Mouse (Mus musculus): ENCODE data around the gene Mettl6. TPM values are rescaled to one million over a fixed set of nuclear protein-coding genes. Genes with fewer than 3 reads are reported as not detected.

Gene Mettl6
- polyA plus RNA-seq, 1 experiment: 17.0 TPM

DNA sequence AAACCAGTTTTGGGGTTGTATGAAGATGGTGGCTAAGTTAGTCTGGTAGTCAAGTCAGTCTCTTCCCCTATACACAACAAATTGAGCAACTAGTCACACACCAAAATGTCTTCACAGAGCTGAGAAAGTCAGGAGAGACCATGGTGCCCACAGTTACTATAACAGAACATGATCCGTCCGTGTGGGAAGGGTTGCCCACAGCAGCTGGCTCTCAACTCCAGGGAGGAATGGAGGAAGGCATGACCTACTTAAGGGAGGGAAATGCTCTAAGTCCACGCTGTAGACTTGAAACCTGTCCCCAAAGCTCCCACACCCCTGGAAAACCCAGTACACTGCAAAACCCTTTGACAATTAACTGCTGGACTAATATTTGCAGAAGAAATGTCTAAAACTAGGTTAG lies 15.5 kb upstream of the Mettl6 start:
- peaks cover 65% of the 10 kb centered on the region for H3K36me3 ChIP-seq (ENCODE audit: control insufficient read depth, insufficient read depth)
- H3K4me3 ChIP-seq (ENCODE audit: insufficient read depth, poor library complexity, severe bottlenecking): no peak overlapping the region
- H3K79me3 ChIP-seq (ENCODE audit: low read depth): no peaks in the 10 kb centered on the region
- no peak overlapping the region for H3ac ChIP-seq (ENCODE audit: control insufficient read depth, insufficient read length, low read depth)
- TF ChIP-seq FOSL1 (IDR thresholded peaks at IDR 0.05; ENCODE audit: insufficient read depth, low read length, poor library complexity, severe bottlenecking) (no peak), CEBPB (IDR thresholded peaks at IDR 0.05; ENCODE audit: low read depth) (no peak), USF1 (IDR thresholded peaks at IDR 0.05; ENCODE audit: low read depth) (no peak), MYOD1 (IDR thresholded peaks at IDR 0.05; ENCODE audit: control insufficient read depth, insufficient read length, low read depth) (no peak), MYOG (IDR thresholded peaks at IDR 0.05; ENCODE audit: control insufficient read depth, extremely low read depth, insufficient read length) (no peak), MAX (IDR thresholded peaks at IDR 0.05) (no peak), CTCF (IDR thresholded peaks at IDR 0.05; ENCODE audit: control insufficient read depth, insufficient read depth, insufficient read length) (no peak)
- H3K27me3 ChIP-seq (ENCODE audit: control insufficient read depth, insufficient read depth, insufficient read length): no peaks in the 10 kb centered on the region
- peaks cover 5% of the 10 kb centered on the region for H3K79me2 ChIP-seq (ENCODE audit: control insufficient read depth, insufficient read depth)

- TF ChIP-seq CEBPB (IDR thresholded peaks at IDR 0.05; ENCODE audit: low read depth): no peak
- TF ChIP-seq MYOD1 (IDR thresholded peaks at IDR 0.05; ENCODE audit: control insufficient read depth, insufficient read length, low read depth): no peak
- no peak for TF ChIP-seq FOSL1 (IDR thresholded peaks at IDR 0.05; ENCODE audit: insufficient read depth, low read length, poor library complexity, severe bottlenecking)
- TF ChIP-seq MAX (IDR thresholded peaks at IDR 0.05): no peak
- TF ChIP-seq MYOG (IDR thresholded peaks at IDR 0.05; ENCODE audit: control insufficient read depth, extremely low read depth, insufficient read length): no peak
- no peak for TF ChIP-seq USF1 (IDR thresholded peaks at IDR 0.05; ENCODE audit: low read depth)
- TF ChIP-seq CTCF (IDR thresholded peaks at IDR 0.05; ENCODE audit: control insufficient read depth, insufficient read depth, insufficient read length): no peak
- no peaks in the 10 kb centered on the region for H3K79me3 ChIP-seq (ENCODE audit: low read depth)
- H3K4me3 ChIP-seq (ENCODE audit: insufficient read depth, poor library complexity, severe bottlenecking): no peak overlapping the region
- H3K36me3 ChIP-seq (ENCODE audit: control insufficient read depth, insufficient read depth): peaks cover 69% of the 10 kb centered on the region
- H3K27me3 ChIP-seq (ENCODE audit: control insufficient read depth, insufficient read depth, insufficient read length): no peaks in the 10 kb centered on the region
- no peak overlapping the region for H3ac ChIP-seq (ENCODE audit: control insufficient read depth, insufficient read length, low read depth)
- peaks cover 7% of the 10 kb centered on the region for H3K79me2 ChIP-seq (ENCODE audit: control insufficient read depth, insufficient read depth)
Observed at GRCm38 (mm10) chr14:31509911-31510310, 15.1 kb upstream of the Mettl6 start.

- H3K4me3 ChIP-seq (ENCODE audit: insufficient read depth, poor library complexity, severe bottlenecking): no peak overlapping the region
- H3K36me3 ChIP-seq (ENCODE audit: control insufficient read depth, insufficient read depth): peaks cover 85% of the 10 kb centered on the region
- H3K79me3 ChIP-seq (ENCODE audit: low read depth): peaks cover 10% of the 10 kb centered on the region
- H3K79me2 ChIP-seq (ENCODE audit: control insufficient read depth, insufficient read depth): peaks cover 18% of the 10 kb centered on the region
- H3K27me3 ChIP-seq (ENCODE audit: control insufficient read depth, insufficient read depth, insufficient read length): no peaks in the 10 kb centered on the region
- TF ChIP-seq CTCF (IDR thresholded peaks at IDR 0.05; ENCODE audit: control insufficient read depth, insufficient read depth, insufficient read length) (no peak), USF1 (IDR thresholded peaks at IDR 0.05; ENCODE audit: low read depth) (no peak), MAX (IDR thresholded peaks at IDR 0.05) (no peak), FOSL1 (IDR thresholded peaks at IDR 0.05; ENCODE audit: insufficient read depth, low read length, poor library complexity, severe bottlenecking) (no peak), MYOG (IDR thresholded peaks at IDR 0.05; ENCODE audit: control insufficient read depth, extremely low read depth, insufficient read length) (no peak)
- H3ac ChIP-seq (ENCODE audit: control insufficient read depth, insufficient read length, low read depth): no peak overlapping the region
Observed at GRCm38 (mm10) chr14:31506456-31506855, 11.6 kb upstream of the Mettl6 start.

GRCm38 (mm10) chr14:31503406-31503805 lies 8.6 kb upstream of the Mettl6 start:
- H3K79me3 ChIP-seq (ENCODE audit: low read depth): peaks cover 24% of the 10 kb centered on the region
- no peak overlapping the region for H3ac ChIP-seq (ENCODE audit: control insufficient read depth, insufficient read length, low read depth)
- TF ChIP-seq MYOG (IDR thresholded peaks at IDR 0.05; ENCODE audit: control insufficient read depth, extremely low read depth, insufficient read length) (no peak), CEBPB (IDR thresholded peaks at IDR 0.05; ENCODE audit: low read depth) (no peak), MAX (IDR thresholded peaks at IDR 0.05) (no peak), MYOD1 (IDR thresholded peaks at IDR 0.05; ENCODE audit: control insufficient read depth, insufficient read length, low read depth) (no peak), USF1 (IDR thresholded peaks at IDR 0.05; ENCODE audit: low read depth) (no peak)
- H3K27me3 ChIP-seq (ENCODE audit: control insufficient read depth, insufficient read depth, insufficient read length): no peaks in the 10 kb centered on the region
- no peak overlapping the region for H3K4me3 ChIP-seq (ENCODE audit: insufficient read depth, poor library complexity, severe bottlenecking)
- H3K36me3 ChIP-seq (ENCODE audit: control insufficient read depth, insufficient read depth): peaks cover 95% of the 10 kb centered on the region
- peaks cover 43% of the 10 kb centered on the region for H3K79me2 ChIP-seq (ENCODE audit: control insufficient read depth, insufficient read depth)

- Histone ChIP-seq H3K79me3 (ENCODE audit: low read depth) (peaks cover 59% of the 10 kb centered on the region), H3ac (ENCODE audit: control insufficient read depth, insufficient read length, low read depth) (no peak overlapping the region), H3K79me2 (ENCODE audit: control insufficient read depth, insufficient read depth) (peaks cover 72% of the 10 kb centered on the region), H3K4me3 (ENCODE audit: insufficient read depth, poor library complexity, severe bottlenecking) (no peak overlapping the region), H3K36me3 (ENCODE audit: control insufficient read depth, insufficient read depth) (peaks cover 70% of the 10 kb centered on the region), H3K27me3 (ENCODE audit: control insufficient read depth, insufficient read depth, insufficient read length) (no peaks in the 10 kb centered on the region)
- TF ChIP-seq MAX (IDR thresholded peaks at IDR 0.05) (no peak), USF1 (IDR thresholded peaks at IDR 0.05; ENCODE audit: low read depth) (no peak), CTCF (IDR thresholded peaks at IDR 0.05; ENCODE audit: control insufficient read depth, insufficient read depth, insufficient read length) (no peak), CEBPB (IDR thresholded peaks at IDR 0.05; ENCODE audit: low read depth) (no peak), FOSL1 (IDR thresholded peaks at IDR 0.05; ENCODE audit: insufficient read depth, low read length, poor library complexity, severe bottlenecking) (no peak), MYOG (IDR thresholded peaks at IDR 0.05; ENCODE audit: control insufficient read depth, extremely low read depth, insufficient read length) (no peak), MYOD1 (IDR thresholded peaks at IDR 0.05; ENCODE audit: control insufficient read depth, insufficient read length, low read depth) (no peak)
Observed at GRCm38 (mm10) chr14:31499526-31499925, 4.7 kb upstream of the Mettl6 start.

DNA sequence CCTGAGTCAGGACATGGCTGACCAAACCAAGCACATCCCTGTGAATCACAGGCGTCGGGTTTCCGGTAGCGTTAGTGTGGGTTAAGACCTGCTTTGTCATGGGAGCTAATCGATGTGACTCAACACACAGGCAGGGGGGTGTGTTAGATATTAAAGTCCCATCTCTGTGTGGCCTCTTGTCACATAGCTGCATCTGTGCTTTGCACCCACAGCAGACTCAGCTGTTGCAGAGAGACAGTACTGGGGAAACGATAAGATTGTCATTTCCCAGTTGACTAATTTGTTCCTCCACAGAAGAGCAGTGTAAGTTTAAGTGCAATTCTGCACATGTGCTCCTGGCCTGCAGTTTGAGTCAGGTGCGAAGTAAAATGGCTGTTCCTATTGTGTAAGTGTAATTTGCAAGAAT lies 1.4 kb upstream of the Mettl6 start:
- TF ChIP-seq MYOD1 (IDR thresholded peaks at IDR 0.05; ENCODE audit: control insufficient read depth, insufficient read length, low read depth) (peak; percentile 57), USF1 (IDR thresholded peaks at IDR 0.05; ENCODE audit: low read depth) (no peak), MYOG (IDR thresholded peaks at IDR 0.05; ENCODE audit: control insufficient read depth, extremely low read depth, insufficient read length) (no peak), CTCF (IDR thresholded peaks at IDR 0.05; ENCODE audit: control insufficient read depth, insufficient read depth, insufficient read length) (no peak), MAX (IDR thresholded peaks at IDR 0.05) (peak; percentile 43), CEBPB (IDR thresholded peaks at IDR 0.05; ENCODE audit: low read depth) (no peak)
- H3K36me3 ChIP-seq (ENCODE audit: control insufficient read depth, insufficient read depth): peaks cover 66% of the 10 kb centered on the region
- H3K4me3 ChIP-seq (ENCODE audit: insufficient read depth, poor library complexity, severe bottlenecking): peak overlapping the region; percentile 85
- peak overlapping the region; percentile 14 for H3ac ChIP-seq (ENCODE audit: control insufficient read depth, insufficient read length, low read depth)
- H3K79me3 ChIP-seq (ENCODE audit: low read depth): peaks cover 74% of the 10 kb centered on the region
- peaks cover 96% of the 10 kb centered on the region for H3K79me2 ChIP-seq (ENCODE audit: control insufficient read depth, insufficient read depth)
- H3K27me3 ChIP-seq (ENCODE audit: control insufficient read depth, insufficient read depth, insufficient read length): no peaks in the 10 kb centered on the region
